Mouse (Mus musculus) liver, postnatal 0 days (tissue): ENCODE data around the gene Trmt10a.

ENCODE experiments used
- CTCF ChIP-seq: sonication (generic); IDR thresholded peaks from 2 replicates; pipeline ENCODE4 v1.5.1; 2016; ENCODE audit warnings: antibody characterized with exemption, low read depth
- EP300 ChIP-seq: IDR thresholded peaks from 2 replicates; pipeline ENCODE4 v1.6.1; 2016; ENCODE audit warnings: antibody characterized with exemption, low read depth, mild to moderate bottlenecking

DNA sequence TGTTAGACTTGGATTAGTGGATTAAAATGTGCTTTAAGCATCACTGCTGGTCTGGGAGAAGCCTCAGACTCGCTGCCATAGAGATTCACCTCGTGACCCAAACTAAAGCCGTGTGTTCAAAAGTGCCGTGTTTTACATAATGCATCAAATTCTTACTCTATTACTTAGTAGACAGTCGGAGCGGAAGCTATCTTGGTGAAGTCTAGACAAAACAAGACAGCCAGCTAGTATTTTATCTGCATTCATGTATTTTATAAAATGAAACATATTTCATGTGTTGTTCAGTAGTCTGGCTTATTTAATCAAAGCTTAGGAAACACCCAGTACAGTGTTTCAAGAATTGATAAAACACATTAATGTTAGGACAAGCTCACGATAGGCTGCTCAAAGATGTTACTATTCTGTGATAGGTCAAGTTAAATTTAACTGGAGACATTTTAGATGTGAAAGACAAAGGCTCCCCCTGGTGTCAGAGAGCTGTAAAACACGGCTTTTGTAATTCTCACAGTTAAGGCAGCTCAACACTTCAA lies 1.5 kb downstream of the Trmt10a start, which contains the start of gene Mttp:
- TF ChIP-seq CTCF (peak; percentile 87), EP300 (peak; percentile 37; the same call in 1 of the 2 replicates)
